Comparison of ENCODE assay signal across 11 mouse cellular contexts in genomic region chr16:86389063-86389723, GRCm38 (mm10).
DNase-seq lines count a peak whose midpoint lies in the region; ATAC-seq and TF ChIP-seq lines count a peak whose summit lies in the region.
"Had no signal": no experiment of that assay in that cellular context is flagged by ENCODE, and none has a peak within 500 bp of the region (broad histone marks: within the 10 kb centered on the region; RNA-seq: fewer than 3 reads in every experiment).

No protein-coding gene starts in this region.

- 73% methylated on average over 3 of the region's 3 CpGs for WGBS in kidney, embryonic 16.5 days
- 46% methylated on average over 3 of the region's 3 CpGs for WGBS in intestine, postnatal 0 days
- WGBS in liver, embryonic 14.5 days (ENCODE audit: insufficient replicate concordance) = 40% methylated on average over 3 of the region's 3 CpGs
- WGBS in heart, embryonic 11.5 days (ENCODE audit: insufficient replicate concordance) = 61% methylated on average over 3 of the region's 3 CpGs

- no peak overlapping the region for H3K9ac ChIP-seq in kidney, embryonic 16.5 days (replicated peaks; ENCODE audit: low read length)
- no peak overlapping the region for H3K9ac ChIP-seq in intestine, postnatal 0 days (ENCODE audit: low read depth, low read length)
- no peak overlapping the region for H3K9ac ChIP-seq in liver, embryonic 14.5 days (replicated peaks)
- no peak overlapping the region for H3K9ac ChIP-seq in heart, embryonic 11.5 days (ENCODE audit: low read depth, low read length)

- no peak overlapping the region for H3K27ac ChIP-seq in kidney, embryonic 16.5 days (ENCODE audit: low read length)
- H3K27ac ChIP-seq in intestine, postnatal 0 days (ENCODE audit: low read depth, low read length) = no peak overlapping the region; the same call in 1 of the 2 replicates
- no peak overlapping the region for H3K27ac ChIP-seq in liver, embryonic 14.5 days
- H3K27ac ChIP-seq in heart, embryonic 11.5 days (ENCODE audit: low read depth, low read length) = no peak overlapping the region
- H3K27ac ChIP-seq: hindbrain, postnatal 0 days had no signal

- peak; percentile 16 for DNase-seq in kidney, adult 18-20 months
- peak; percentile 8 for DNase-seq in lung, postnatal 14 days
- DNase-seq in lung, adult 18-20 months = no peak
- DNase-seq in liver, embryonic 14.5 days (ENCODE audit: low read depth in 3 of 3, low spot score in 3 of 3) = peak in 2 of 3 experiments; percentile 3 to 7
- no peak for DNase-seq in retina, postnatal 1 day
- DNase-seq: adrenal gland, adult 2 months had no signal

- no peak overlapping the region for H3K4me2 ChIP-seq in kidney, embryonic 16.5 days (replicated peaks; ENCODE audit: low read depth, low read length)
- H3K4me2 ChIP-seq in intestine, postnatal 0 days (replicated peaks; ENCODE audit: low read depth) = no peak overlapping the region
- H3K4me2 ChIP-seq in liver, embryonic 14.5 days (ENCODE audit: low read depth) = no peak overlapping the region
- no peak overlapping the region for H3K4me2 ChIP-seq in heart, embryonic 11.5 days
- H3K4me2 ChIP-seq: midbrain, embryonic 11.5 days had no signal

- H3K36me3 ChIP-seq in kidney, embryonic 16.5 days (ENCODE audit: insufficient read depth, low read length) = no peaks in the 10 kb centered on the region
- no peaks in the 10 kb centered on the region for H3K36me3 ChIP-seq in intestine, postnatal 0 days (ENCODE audit: control insufficient read depth, insufficient read depth)
- no peaks in the 10 kb centered on the region for H3K36me3 ChIP-seq in liver, embryonic 14.5 days (replicated peaks; ENCODE audit: control insufficient read depth, insufficient read depth, low read depth)
- H3K36me3 ChIP-seq in heart, embryonic 11.5 days (ENCODE audit: control insufficient read depth, insufficient read depth, low read length) = no peaks in the 10 kb centered on the region

- no peak for ATAC-seq in kidney, embryonic 16.5 days (ENCODE audit: low FRiP score, low TSS enrichment)
- peak; percentile 86 for ATAC-seq in intestine, postnatal 0 days
- ATAC-seq in liver, embryonic 14.5 days (ENCODE audit: insufficient read depth) = peak; percentile 68; the same call in 1 of the 2 replicates
- ATAC-seq in heart, embryonic 11.5 days (replicated peaks; ENCODE audit: insufficient number of reproducible peaks, low FRiP score, low TSS enrichment) = no peak
- ATAC-seq: hindbrain, postnatal 0 days had no signal

- H3K4me3 ChIP-seq in kidney, embryonic 16.5 days (ENCODE audit: low read length) = no peak overlapping the region
- H3K4me3 ChIP-seq in intestine, postnatal 0 days (ENCODE audit: low read depth, low read length) = no peak overlapping the region
- H3K4me3 ChIP-seq in liver, embryonic 14.5 days (ENCODE audit: insufficient read depth in 1 of 2, low read depth in 2 of 2, low read length in 2 of 2) = no peak overlapping the region
- no peak overlapping the region for H3K4me3 ChIP-seq in heart, embryonic 11.5 days (ENCODE audit: low read depth, low read length)

- no peaks in the 10 kb centered on the region for H3K27me3 ChIP-seq in kidney, embryonic 16.5 days (ENCODE audit: insufficient read depth, low read length)
- H3K27me3 ChIP-seq in intestine, postnatal 0 days (replicated peaks; ENCODE audit: control insufficient read depth, insufficient read depth, low read length) = no peaks in the 10 kb centered on the region
- H3K27me3 ChIP-seq in liver, embryonic 14.5 days (ENCODE audit: control insufficient read depth, insufficient read depth, low read length) = no peaks in the 10 kb centered on the region
- H3K27me3 ChIP-seq in heart, embryonic 11.5 days (ENCODE audit: control insufficient read depth, insufficient read depth, low read length) = no peaks in the 10 kb centered on the region

- no peak for TF ChIP-seq EP300 in liver, embryonic 14.5 days (IDR thresholded peaks at IDR 0.05; ENCODE audit: low read depth)

- no peak for TF ChIP-seq CTCF in intestine, postnatal 0 days (IDR thresholded peaks at IDR 0.05; ENCODE audit: low read depth)
- no peak for TF ChIP-seq CTCF in liver, embryonic 14.5 days (IDR thresholded peaks at IDR 0.05; ENCODE audit: low read depth)

- H3K4me1 ChIP-seq in kidney, embryonic 16.5 days (ENCODE audit: insufficient read depth, low read length) = no peaks in the 10 kb centered on the region
- no peaks in the 10 kb centered on the region for H3K4me1 ChIP-seq in intestine, postnatal 0 days (replicated peaks; ENCODE audit: control insufficient read depth, insufficient read depth, low read length)
- no peaks in the 10 kb centered on the region for H3K4me1 ChIP-seq in liver, embryonic 14.5 days (replicated peaks; ENCODE audit: control insufficient read depth in 2 of 2, insufficient read depth in 2 of 2, low read length in 1 of 2)
- H3K4me1 ChIP-seq in heart, embryonic 11.5 days (ENCODE audit: control insufficient read depth, insufficient read depth, low read length) = no peaks in the 10 kb centered on the region

- H3K9me3 ChIP-seq in kidney, embryonic 16.5 days (ENCODE audit: low read length) = no peaks in the 10 kb centered on the region
- no peaks in the 10 kb centered on the region for H3K9me3 ChIP-seq in intestine, postnatal 0 days (ENCODE audit: control insufficient read depth)
- no peaks in the 10 kb centered on the region for H3K9me3 ChIP-seq in liver, embryonic 14.5 days (ENCODE audit: control insufficient read depth, low read length)
- no peaks in the 10 kb centered on the region for H3K9me3 ChIP-seq in heart, embryonic 11.5 days (replicated peaks; ENCODE audit: control insufficient read depth, low read length)

Comparison
In these comparisons a context has a peak if more than half of its experiments do, and no peak if none do; other contexts are left out.
1. DNase-seq: peak in kidney, adult 18-20 months (single experiment), lung, postnatal 14 days (single experiment) and liver, embryonic 14.5 days (2 of 3); none in lung, adult 18-20 months (0 of 2) and retina, postnatal 1 day (single experiment).
2. ATAC-seq: peak in intestine, postnatal 0 days (single experiment) and liver, embryonic 14.5 days (single experiment); none in kidney, embryonic 16.5 days (single experiment) and heart, embryonic 11.5 days (single experiment).